Mouse (Mus musculus) stomach, embryonic 15.5 days (tissue): ENCODE results near the gene Camk2d. TPM values are rescaled to one million over a fixed set of nuclear protein-coding genes. Genes with fewer than 3 reads are reported as not detected.

Source experiments
- ATAC-seq: fragments of 200-750 bp; cut with Nextera tagmentation; 2 replicates; pipeline ENCODE4 v1.8.0; 2017; ENCODE audit warnings: low read depth, moderate number of reproducible peaks, moderate TSS enrichment; ENCODE audit not compliant: insufficient read depth, low FRiP score
- H3K27ac ChIP-seq: fragments of 300-500 bp; sonication (generic); 2 replicates; pipeline ENCODE4 v1.5.1; 2015; ENCODE audit warnings: mild to moderate bottlenecking, inconsistent platforms
- H3K27me3 ChIP-seq: fragments of 300-500 bp; sonication (generic); replicated peaks from 2 replicates; pipeline ENCODE4 v1.6.1; 2015; ENCODE audit warnings: inconsistent platforms
- H3K36me3 ChIP-seq: fragments of 300-500 bp; sonication (generic); 2 replicates; pipeline ENCODE4 v1.6.1; 2015; ENCODE audit warnings: inconsistent platforms
- H3K4me1 ChIP-seq: fragments of 300-500 bp; sonication (generic); 2 replicates; pipeline ENCODE4 v1.6.1; 2015; ENCODE audit warnings: inconsistent platforms
- H3K4me2 ChIP-seq: fragments of 300-500 bp; sonication (generic); 2 replicates; pipeline ENCODE4 v1.6.1; 2015; ENCODE audit warnings: mild to moderate bottlenecking, inconsistent platforms
- H3K4me3 ChIP-seq: fragments of 300-500 bp; sonication (generic); replicated peaks from 2 replicates; pipeline ENCODE4 v1.5.1; 2015; ENCODE audit warnings: inconsistent platforms
- H3K9ac ChIP-seq: fragments of 300-500 bp; sonication (generic); 2 replicates; pipeline ENCODE4 v1.6.1; 2015; ENCODE audit warnings: inconsistent platforms
- H3K9me3 ChIP-seq: fragments of 300-500 bp; sonication (generic); 2 replicates; pipeline ENCODE4 v1.6.1; 2016; ENCODE audit warnings: inconsistent platforms
- WGBS: fragments of 180-500 bp; shearing (Covaris S2); methylation state at CpG from one replicate; pipeline ENCODE4 v1.1.7; 2015; 5-methylcytosine and 5-hydroxymethylcytosine counted together
- polyA plus RNA-seq: library from polyadenylated mRNA; unstranded; fragments of >200 nt; fragmentation: Nextera tagmentation; extraction: Ambion mirVana; gene quantifications from 2 replicates; pipeline ENCODE4 v1.2.1, GENCODE M21; 2015

Camk2d gene
- polyA plus RNA-seq, 1 experiment from 2014 or later, result 37.7 TPM

GRCm38 (mm10) chr3:126597596-126598328 lies 1.7 kb downstream of the Camk2d start:
- Histone ChIP-seq H3K36me3 (no peaks in the 10 kb centered on the region), H3K4me1 (no peaks in the 10 kb centered on the region), H3K27me3 (no peaks in the 10 kb centered on the region), H3K4me2 (peak overlapping the region; percentile 85), H3K4me3 (peak overlapping the region; percentile 80), H3K27ac (peak overlapping the region; percentile 99), H3K9ac (peak overlapping the region; percentile 88), H3K9me3 (no peaks in the 10 kb centered on the region)
- under 1% methylated on average over 29 of the region's 29 CpGs for WGBS
- ATAC-seq, result no peak

GRCm38 (mm10) chr3:126598329-126598676 lies 2.2 kb downstream of the Camk2d start:
- ATAC-seq, result no peak
- Histone ChIP-seq H3K36me3 (no peaks in the 10 kb centered on the region), H3K27ac (no peak overlapping the region), H3K4me2 (peak overlapping the region; percentile 85), H3K4me1 (no peaks in the 10 kb centered on the region), H3K9ac (peak overlapping the region; percentile 88; the same call in 1 of the 2 replicates), H3K9me3 (no peaks in the 10 kb centered on the region), H3K27me3 (no peaks in the 10 kb centered on the region), H3K4me3 (peak overlapping the region; percentile 80)
- 7% methylated on average over 5 of the region's 5 CpGs for WGBS

- 59% methylated on average over 3 of the region's 3 CpGs for WGBS
- Histone ChIP-seq H3K4me2 (peak overlapping the region; percentile 85; the same call in 1 of the 2 replicates), H3K4me1 (no peaks in the 10 kb centered on the region), H3K9me3 (no peaks in the 10 kb centered on the region), H3K27me3 (no peaks in the 10 kb centered on the region), H3K4me3 (no peak overlapping the region), H3K27ac (no peak overlapping the region), H3K36me3 (no peaks in the 10 kb centered on the region), H3K9ac (no peak overlapping the region)
- no peak for ATAC-seq
Observed at GRCm38 (mm10) chr3:126598881-126599280, 2.8 kb downstream of the Camk2d start.

- no peaks in the 10 kb centered on the region for H3K4me1 ChIP-seq
- no peaks in the 10 kb centered on the region for H3K36me3 ChIP-seq
- 80% methylated on average over 2 of the region's 2 CpGs for WGBS
- H3K27ac ChIP-seq, result no peak overlapping the region
- H3K4me2 ChIP-seq, result no peak overlapping the region
- no peak for ATAC-seq
- no peaks in the 10 kb centered on the region for H3K9me3 ChIP-seq
- H3K27me3 ChIP-seq, result no peaks in the 10 kb centered on the region
- H3K4me3 ChIP-seq, result no peak overlapping the region
- H3K9ac ChIP-seq, result no peak overlapping the region
Observed at GRCm38 (mm10) chr3:126599335-126599734, 3.2 kb downstream of the Camk2d start.

- no peaks in the 10 kb centered on the region for H3K27me3 ChIP-seq
- no peaks in the 10 kb centered on the region for H3K4me1 ChIP-seq
- H3K36me3 ChIP-seq, result no peaks in the 10 kb centered on the region
- no peak overlapping the region for H3K9ac ChIP-seq
- no peaks in the 10 kb centered on the region for H3K9me3 ChIP-seq
- no peak for ATAC-seq
- no peak overlapping the region for H3K27ac ChIP-seq
- H3K4me2 ChIP-seq, result no peak overlapping the region
- no peak overlapping the region for H3K4me3 ChIP-seq
- 72% methylated on average over 10 of the region's 10 CpGs for WGBS
Observed at GRCm38 (mm10) chr3:126599936-126600335, 3.8 kb downstream of the Camk2d start.

GRCm38 (mm10) chr3:126602772-126603171 lies 6.7 kb downstream of the Camk2d start:
- H3K4me3 ChIP-seq, result no peak overlapping the region
- no peak for ATAC-seq
- no peak overlapping the region for H3K4me2 ChIP-seq
- H3K4me1 ChIP-seq, result 0 out of 2 replicates have a peak, but pooled peaks cover 3% of the 10 kb centered on the region
- H3K27ac ChIP-seq, result no peak overlapping the region
- no peaks in the 10 kb centered on the region for H3K9me3 ChIP-seq
- H3K27me3 ChIP-seq, result no peaks in the 10 kb centered on the region
- 64% methylated on average over 11 of the region's 11 CpGs for WGBS
- no peak overlapping the region for H3K9ac ChIP-seq
- H3K36me3 ChIP-seq, result no peaks in the 10 kb centered on the region

- no peak overlapping the region for H3K27ac ChIP-seq
- H3K4me2 ChIP-seq, result no peak overlapping the region
- no peak overlapping the region for H3K4me3 ChIP-seq
- 0 out of 2 replicates have a peak, but pooled peaks cover 3% of the 10 kb centered on the region for H3K4me1 ChIP-seq
- WGBS, result 81% methylated on average over 9 of the region's 9 CpGs
- H3K27me3 ChIP-seq, result no peaks in the 10 kb centered on the region
- no peak overlapping the region for H3K9ac ChIP-seq
- no peaks in the 10 kb centered on the region for H3K9me3 ChIP-seq
- H3K36me3 ChIP-seq, result no peaks in the 10 kb centered on the region
- no peak for ATAC-seq
Observed at GRCm38 (mm10) chr3:126604656-126605434, 8.7 kb downstream of the Camk2d start.

GRCm38 (mm10) chr3:126609310-126609709 lies 13.2 kb downstream of the Camk2d start:
- Histone ChIP-seq H3K4me3 (no peak overlapping the region), H3K9me3 (no peaks in the 10 kb centered on the region), H3K27ac (no peak overlapping the region), H3K9ac (no peak overlapping the region), H3K36me3 (no peaks in the 10 kb centered on the region), H3K27me3 (no peaks in the 10 kb centered on the region), H3K4me1 (0 out of 2 replicates have a peak, but pooled peaks cover 3% of the 10 kb centered on the region), H3K4me2 (no peak overlapping the region)
- ATAC-seq, result 0 out of 2 replicates have a peak, but pooled peaks have one; percentile 36
- 52% methylated on average over 5 of the region's 5 CpGs for WGBS

GRCm38 (mm10) chr3:126609795-126610451 lies 13.8 kb downstream of the Camk2d start:
- 0 out of 2 replicates have a peak, but pooled peaks cover 3% of the 10 kb centered on the region for H3K4me1 ChIP-seq
- H3K4me2 ChIP-seq, result no peak overlapping the region

GRCm38 (mm10) chr3:126611624-126612023 lies 15.5 kb downstream of the Camk2d start:
- Histone ChIP-seq H3K9ac (no peak overlapping the region), H3K4me3 (no peak overlapping the region)

More at GRCm38 (mm10) chr3:126609795-126610451, 13.8 kb downstream of the Camk2d start:
- ATAC-seq, result peak; percentile 86
- H3K27me3 ChIP-seq, result no peaks in the 10 kb centered on the region
- H3K9me3 ChIP-seq, result no peaks in the 10 kb centered on the region
- H3K4me3 ChIP-seq, result no peak overlapping the region
- H3K36me3 ChIP-seq, result no peaks in the 10 kb centered on the region
- no peak overlapping the region for H3K9ac ChIP-seq
- WGBS, result 68% methylated on average over 14 of the region's 14 CpGs
- no peak overlapping the region for H3K27ac ChIP-seq

GRCm38 (mm10) chr3:126612748-126613509 lies 16.8 kb downstream of the Camk2d start:
- no peak overlapping the region for H3K4me2 ChIP-seq
- H3K9me3 ChIP-seq, result no peaks in the 10 kb centered on the region
- H3K9ac ChIP-seq, result no peak overlapping the region
- H3K27me3 ChIP-seq, result no peaks in the 10 kb centered on the region
- H3K27ac ChIP-seq, result no peak overlapping the region
- ATAC-seq, result no peak
- 56% methylated on average over 4 of the region's 4 CpGs for WGBS
- H3K4me3 ChIP-seq, result no peak overlapping the region
- H3K4me1 ChIP-seq, result no peaks in the 10 kb centered on the region
- no peaks in the 10 kb centered on the region for H3K36me3 ChIP-seq

More at GRCm38 (mm10) chr3:126611624-126612023, 15.5 kb downstream of the Camk2d start:
- Histone ChIP-seq H3K27ac (no peak overlapping the region), H3K4me1 (0 out of 2 replicates have a peak, but pooled peaks cover 1% of the 10 kb centered on the region), H3K4me2 (no peak overlapping the region; the same call in 1 of the 2 replicates), H3K9me3 (no peaks in the 10 kb centered on the region), H3K27me3 (no peaks in the 10 kb centered on the region), H3K36me3 (no peaks in the 10 kb centered on the region)
- 22% methylated on average over 7 of the region's 7 CpGs for WGBS
- 0 out of 2 replicates have a peak, but pooled peaks have one; percentile 41 for ATAC-seq
